Mouse (Mus musculus): Measurements from ENCODE around the gene Olfml3. TPM values are rescaled to one million over a fixed set of nuclear protein-coding genes. Genes with fewer than 3 reads are reported as not detected.

Olfml3 gene
- polyA plus RNA-seq, 1 experiment: 4.5 TPM

DNA sequence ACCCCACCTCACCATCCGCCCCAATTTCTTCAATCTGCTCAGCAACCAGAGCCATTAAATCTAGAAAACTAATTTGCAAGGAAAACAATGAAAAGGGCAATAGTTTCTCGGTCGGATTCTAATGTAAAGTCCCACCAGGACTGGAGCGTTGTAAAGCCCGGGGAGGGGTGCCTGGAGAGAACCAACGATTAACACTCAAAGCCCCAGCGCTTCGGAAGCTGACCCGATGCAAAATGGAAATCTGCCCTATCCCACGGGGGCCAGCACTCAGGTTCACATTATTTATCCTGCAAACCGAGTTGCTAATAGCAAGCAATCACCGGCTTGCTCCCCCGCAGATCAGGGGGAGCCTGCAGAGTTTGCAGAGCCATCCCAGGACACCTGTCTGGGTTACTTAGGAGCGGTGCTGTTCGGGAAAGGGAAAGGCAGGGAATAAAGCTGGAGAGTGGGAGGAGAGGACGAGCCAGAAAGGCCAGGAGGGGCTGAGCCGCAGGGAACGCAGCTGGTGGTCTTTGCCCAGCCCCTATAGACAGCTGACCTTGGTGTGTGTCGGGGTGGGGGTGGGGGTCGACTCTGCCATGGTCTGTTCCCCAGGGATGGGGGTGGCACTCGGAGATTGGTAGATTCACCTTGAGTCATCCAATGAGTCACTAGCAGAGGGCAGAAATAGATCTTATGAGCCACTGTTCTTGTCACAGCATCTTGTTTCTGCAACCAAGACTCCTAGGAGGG is 54.4 kb downstream of the Olfml3 start:
- TF ChIP-seq CTCF (IDR thresholded peaks at IDR 0.05; ENCODE audit: control insufficient read depth, insufficient read depth, insufficient replicate concordance, low read depth, low read length) (no peak), POLR2A (IDR thresholded peaks at IDR 0.05; ENCODE audit: control insufficient read depth, low read depth, low read length) (no peak)
- no peaks in the 10 kb centered on the region for H3K36me3 ChIP-seq (ENCODE audit: control insufficient read depth, insufficient read depth, low read length)
- no peaks in the 10 kb centered on the region for H3K27me3 ChIP-seq (ENCODE audit: control insufficient read depth, insufficient read depth, low read length)
- no peaks in the 10 kb centered on the region; the same call in 1 of the 2 replicates for H3K4me1 ChIP-seq (ENCODE audit: control insufficient read depth, insufficient read depth, low read length)
- H3K4me3 ChIP-seq (ENCODE audit: control insufficient read depth, low read depth, low read length): no peak overlapping the region
- no peak overlapping the region for H3K27ac ChIP-seq (ENCODE audit: control insufficient read depth, insufficient read depth, low read depth, low read length)

GRCm38 (mm10) chr3:103682473-103682872 is 55.3 kb downstream of the Olfml3 start:
- Histone ChIP-seq H3K27me3 (ENCODE audit: control insufficient read depth, insufficient read depth, low read length) (no peaks in the 10 kb centered on the region), H3K27ac (ENCODE audit: control insufficient read depth, insufficient read depth, low read depth, low read length) (no peak overlapping the region), H3K4me1 (ENCODE audit: control insufficient read depth, insufficient read depth, low read length) (no peaks in the 10 kb centered on the region; the same call in 1 of the 2 replicates), H3K36me3 (ENCODE audit: control insufficient read depth, insufficient read depth, low read length) (no peaks in the 10 kb centered on the region), H3K4me3 (ENCODE audit: control insufficient read depth, low read depth, low read length) (no peak overlapping the region)
- TF ChIP-seq POLR2A (IDR thresholded peaks at IDR 0.05; ENCODE audit: control insufficient read depth, low read depth, low read length): no peak
- no peak for TF ChIP-seq CTCF (IDR thresholded peaks at IDR 0.05; ENCODE audit: control insufficient read depth, insufficient read depth, insufficient replicate concordance, low read depth, low read length)

DNA sequence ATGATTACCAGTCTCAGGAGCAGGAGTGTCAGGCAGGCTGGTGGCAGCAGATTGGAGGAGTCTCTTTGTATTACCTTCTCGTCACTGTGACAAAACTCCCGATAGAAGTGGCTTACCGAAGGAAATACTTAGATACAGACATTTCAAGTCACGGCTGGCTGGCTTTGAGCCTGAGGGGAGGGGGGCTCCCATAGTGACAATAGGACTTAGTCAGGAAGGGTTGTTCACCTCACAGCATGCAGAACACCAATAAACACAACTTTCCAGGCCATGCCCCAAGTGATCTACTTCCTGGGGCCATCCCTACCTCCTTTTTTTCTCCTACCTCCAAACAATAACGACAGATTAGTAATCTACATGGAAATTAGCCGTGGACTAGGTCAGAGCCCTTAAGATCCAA is 59.0 kb downstream of the Olfml3 start:
- Histone ChIP-seq H3K4me3 (ENCODE audit: control insufficient read depth, low read depth, low read length) (no peak overlapping the region), H3K27ac (ENCODE audit: control insufficient read depth, insufficient read depth, low read depth, low read length) (no peak overlapping the region), H3K36me3 (ENCODE audit: control insufficient read depth, insufficient read depth, low read length) (no peaks in the 10 kb centered on the region), H3K27me3 (ENCODE audit: control insufficient read depth, insufficient read depth, low read length) (no peaks in the 10 kb centered on the region), H3K4me1 (ENCODE audit: control insufficient read depth, insufficient read depth, low read length) (no peaks in the 10 kb centered on the region; the same call in 1 of the 2 replicates)
- no peak for TF ChIP-seq CTCF (IDR thresholded peaks at IDR 0.05; ENCODE audit: control insufficient read depth, insufficient read depth, insufficient replicate concordance, low read depth, low read length)
- no peak for TF ChIP-seq POLR2A (IDR thresholded peaks at IDR 0.05; ENCODE audit: control insufficient read depth, low read depth, low read length)

DNA sequence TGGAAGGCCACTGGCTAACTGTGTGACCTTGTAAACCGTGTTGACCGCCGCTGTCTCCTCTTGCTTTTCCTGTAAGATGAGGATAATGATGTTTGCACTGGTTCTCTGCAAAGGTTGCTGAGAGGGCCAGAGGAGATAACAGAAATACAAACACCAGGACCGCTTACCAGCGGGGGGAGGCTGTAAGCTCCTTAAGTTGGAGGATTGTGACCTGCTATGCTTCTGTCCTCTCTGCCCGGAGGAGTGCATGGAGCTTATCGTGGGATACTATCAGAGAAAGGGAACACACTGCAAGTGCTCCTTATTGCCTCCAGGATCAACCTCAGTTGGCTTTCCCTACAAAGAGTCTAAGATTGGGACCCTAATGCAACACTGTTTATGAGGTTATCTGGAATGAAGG is 65.1 kb downstream of the Olfml3 start:
- no peaks in the 10 kb centered on the region for H3K4me1 ChIP-seq (ENCODE audit: control insufficient read depth, insufficient read depth, low read length)

More for the DNA sequence above, 65.1 kb downstream of the Olfml3 start:
- no peaks in the 10 kb centered on the region for H3K36me3 ChIP-seq (ENCODE audit: control insufficient read depth, insufficient read depth, low read length)
- TF ChIP-seq CTCF (IDR thresholded peaks at IDR 0.05; ENCODE audit: control insufficient read depth, insufficient read depth, insufficient replicate concordance, low read depth, low read length): no peak
- no peak for TF ChIP-seq POLR2A (IDR thresholded peaks at IDR 0.05; ENCODE audit: control insufficient read depth, low read depth, low read length)
- no peak overlapping the region for H3K27ac ChIP-seq (ENCODE audit: control insufficient read depth, insufficient read depth, low read depth, low read length)
- H3K27me3 ChIP-seq (ENCODE audit: control insufficient read depth, insufficient read depth, low read length): no peaks in the 10 kb centered on the region
- H3K4me3 ChIP-seq (ENCODE audit: control insufficient read depth, low read depth, low read length): no peak overlapping the region

Other genes starting within 250 kb of the Olfml3 start
- gene Syt6, start 162.8 kb downstream of the Olfml3 start, polyA plus RNA-seq (2012; rRNA removed): 0.10 TPM in 1 of 2 replicates, not detected in the other
- not detected in 2 replicates for gene Atg4a-ps, start 91.9 kb downstream of the Olfml3 start, polyA plus RNA-seq (2012; rRNA removed)
- not detected in 2 replicates for gene Gm10964, start 1.4 kb upstream of the Olfml3 start, polyA plus RNA-seq (2012; rRNA removed)
- gene Hipk1, start 53.6 kb upstream of the Olfml3 start, polyA plus RNA-seq (2012; rRNA removed): 203 and 224 TPM in 2 replicates
- gene Dclre1b, start 71.4 kb upstream of the Olfml3 start, polyA plus RNA-seq (2012; rRNA removed): 7.6 and 8.5 TPM in 2 replicates
- gene Ap4b1, start 71.5 kb upstream of the Olfml3 start, polyA plus RNA-seq (2012; rRNA removed): 33.9 and 36.2 TPM in 2 replicates
- gene Gm43064, start 71.6 kb upstream of the Olfml3 start, polyA plus RNA-seq (2012; rRNA removed): 2.2 TPM in 2 replicates
- gene Bcl2l15, start 94.6 kb upstream of the Olfml3 start, polyA plus RNA-seq (2012; rRNA removed): 0.68 and 3.2 TPM in 2 replicates
- 0.77 and 2.7 TPM in 2 replicates for gene Ptpn22, start 121.8 kb upstream of the Olfml3 start, polyA plus RNA-seq (2012; rRNA removed)
- 22.1 TPM in 2 replicates for gene Rsbn1, start 176.1 kb upstream of the Olfml3 start, polyA plus RNA-seq (2012; rRNA removed)
- gene Phtf1, start 230.1 kb upstream of the Olfml3 start, polyA plus RNA-seq (2012; rRNA removed): 21.6 and 24.2 TPM in 2 replicates

All from testis, adult 2 months (tissue).